Mouse (Mus musculus): ENCODE data around the gene Ccdc87. TPM values are rescaled to one million over a fixed set of nuclear protein-coding genes. Genes with fewer than 3 reads are reported as not detected.
"Not testable (repeated sequence)": the region's sequence is repeated elsewhere in the genome, so short reads cannot be mapped to it uniquely, and the experiment has no call there.

The Ccdc87 gene
- polyA plus RNA-seq, 1 experiment from 2014 or later = 0.24 TPM

- no peaks in the 10 kb centered on the region for H3K36me3 ChIP-seq
- no peaks in the 10 kb centered on the region for H3K9me3 ChIP-seq
- WGBS = 5% methylated on average over 12 of the region's 12 CpGs
- H3K27me3 ChIP-seq = no peaks in the 10 kb centered on the region
- H3K27ac ChIP-seq = peak overlapping the region; percentile 94
- H3K4me3 ChIP-seq = peak overlapping the region; percentile 92
- ATAC-seq (ENCODE audit: insufficient number of reproducible peaks, insufficient read depth, low FRiP score, low TSS enrichment) = peak; percentile 47; the same call in 1 of the 2 replicates
- peak overlapping the region; percentile 89 for H3K4me2 ChIP-seq (replicated peaks)
- H3K9ac ChIP-seq = peak overlapping the region; percentile 75
- peaks cover 25% of the 10 kb centered on the region for H3K4me1 ChIP-seq
Observed at GRCm38 (mm10) chr19:4811909-4812242, 27.3 kb upstream of the Ccdc87 start.

- 76% methylated on average over 8 of the region's 8 CpGs for WGBS
Observed at GRCm38 (mm10) chr19:4812334-4812949, 26.7 kb upstream of the Ccdc87 start.

GRCm38 (mm10) chr19:4813015-4813414, 26.2 kb upstream of the Ccdc87 start:
- ATAC-seq (ENCODE audit: insufficient number of reproducible peaks, insufficient read depth, low FRiP score, low TSS enrichment) = no peak
- no peak overlapping the region for H3K4me2 ChIP-seq (replicated peaks)
- no peak overlapping the region for H3K4me3 ChIP-seq
- no peak overlapping the region for H3K27ac ChIP-seq
- no peaks in the 10 kb centered on the region for H3K9me3 ChIP-seq
- 76% methylated on average over 5 of the region's 6 CpGs for WGBS
- no peaks in the 10 kb centered on the region for H3K36me3 ChIP-seq
- peaks cover 19% of the 10 kb centered on the region for H3K4me1 ChIP-seq
- H3K9ac ChIP-seq = no peak overlapping the region
- no peaks in the 10 kb centered on the region for H3K27me3 ChIP-seq

More at GRCm38 (mm10) chr19:4812334-4812949, 26.7 kb upstream of the Ccdc87 start:
- H3K36me3 ChIP-seq; H3K27me3 ChIP-seq; H3K9me3 ChIP-seq; ATAC-seq (ENCODE audit: insufficient number of reproducible peaks, insufficient read depth, low FRiP score, low TSS enrichment): not testable (repeated sequence)
- Histone ChIP-seq H3K4me2 (replicated peaks) (peak overlapping the region; percentile 89), H3K4me1 (peaks cover 25% of the 10 kb centered on the region), H3K9ac (peak overlapping the region; percentile 75), H3K27ac (peak overlapping the region; percentile 94), H3K4me3 (peak overlapping the region; percentile 92)

- Histone ChIP-seq H3K27ac (no peak overlapping the region), H3K4me3 (no peak overlapping the region), H3K36me3 (no peaks in the 10 kb centered on the region), H3K9me3 (no peaks in the 10 kb centered on the region), H3K4me2 (replicated peaks) (no peak overlapping the region), H3K4me1 (no peaks in the 10 kb centered on the region), H3K27me3 (no peaks in the 10 kb centered on the region), H3K9ac (no peak overlapping the region)
- no peak for ATAC-seq (ENCODE audit: insufficient number of reproducible peaks, insufficient read depth, low FRiP score, low TSS enrichment)
- WGBS = 70% methylated on average over 1 of the region's 1 CpGs
Observed at GRCm38 (mm10) chr19:4817182-4817835, 21.9 kb upstream of the Ccdc87 start.

GRCm38 (mm10) chr19:4820678-4821303, 18.4 kb upstream of the Ccdc87 start:
- Histone ChIP-seq H3K9me3 (no peaks in the 10 kb centered on the region; the same call in 1 of the 2 replicates), H3K4me1 (no peaks in the 10 kb centered on the region), H3K4me2 (replicated peaks) (no peak overlapping the region), H3K27ac (no peak overlapping the region), H3K36me3 (peaks cover 16% of the 10 kb centered on the region), H3K4me3 (no peak overlapping the region), H3K27me3 (no peaks in the 10 kb centered on the region), H3K9ac (no peak overlapping the region)
- 85% methylated on average over 5 of the region's 5 CpGs for WGBS
- ATAC-seq (ENCODE audit: insufficient number of reproducible peaks, insufficient read depth, low FRiP score, low TSS enrichment) = no peak

- Histone ChIP-seq H3K27ac (no peak overlapping the region), H3K27me3 (no peaks in the 10 kb centered on the region), H3K4me2 (replicated peaks) (no peak overlapping the region), H3K36me3 (peaks cover 45% of the 10 kb centered on the region), H3K9me3 (no peaks in the 10 kb centered on the region; the same call in 1 of the 2 replicates), H3K9ac (no peak overlapping the region), H3K4me3 (no peak overlapping the region), H3K4me1 (0 out of 2 replicates have a peak, but pooled peaks cover 4% of the 10 kb centered on the region)
- ATAC-seq (ENCODE audit: insufficient number of reproducible peaks, insufficient read depth, low FRiP score, low TSS enrichment) = no peak
- 45% methylated on average over 16 of the region's 16 CpGs for WGBS
Observed at GRCm38 (mm10) chr19:4828444-4829114, 10.6 kb upstream of the Ccdc87 start.

GRCm38 (mm10) chr19:4829156-4829555, 10.0 kb upstream of the Ccdc87 start:
- H3K4me2 ChIP-seq (replicated peaks) = no peak overlapping the region
- H3K4me3 ChIP-seq = no peak overlapping the region
- no peaks in the 10 kb centered on the region for H3K27me3 ChIP-seq
- peaks cover 43% of the 10 kb centered on the region for H3K36me3 ChIP-seq
- no peak for ATAC-seq (ENCODE audit: insufficient number of reproducible peaks, insufficient read depth, low FRiP score, low TSS enrichment)
- no peak overlapping the region for H3K27ac ChIP-seq
- H3K9me3 ChIP-seq = no peaks in the 10 kb centered on the region; the same call in 1 of the 2 replicates
- no peak overlapping the region for H3K9ac ChIP-seq
- H3K4me1 ChIP-seq = 0 out of 2 replicates have a peak, but pooled peaks cover 4% of the 10 kb centered on the region
- 60% methylated on average over 7 of the region's 7 CpGs for WGBS

GRCm38 (mm10) chr19:4833977-4834376, 5.2 kb upstream of the Ccdc87 start:
- Histone ChIP-seq H3K4me3 (no peak overlapping the region), H3K4me2 (replicated peaks) (no peak overlapping the region), H3K36me3 (peaks cover 24% of the 10 kb centered on the region), H3K9ac (no peak overlapping the region), H3K9me3 (no peaks in the 10 kb centered on the region), H3K27ac (no peak overlapping the region), H3K4me1 (peaks cover 13% of the 10 kb centered on the region), H3K27me3 (no peaks in the 10 kb centered on the region)
- no peak for ATAC-seq (ENCODE audit: insufficient number of reproducible peaks, insufficient read depth, low FRiP score, low TSS enrichment)
- 83% methylated on average over 8 of the region's 8 CpGs for WGBS

- peaks cover 17% of the 10 kb centered on the region for H3K36me3 ChIP-seq
- H3K4me2 ChIP-seq (replicated peaks) = no peak overlapping the region
- H3K9ac ChIP-seq = no peak overlapping the region
- H3K4me3 ChIP-seq = no peak overlapping the region
- H3K27ac ChIP-seq = no peak overlapping the region
- WGBS = 80% methylated on average over 2 of the region's 2 CpGs
- peaks cover 17% of the 10 kb centered on the region for H3K27me3 ChIP-seq
- H3K9me3 ChIP-seq = no peaks in the 10 kb centered on the region
- H3K4me1 ChIP-seq = peaks cover 18% of the 10 kb centered on the region
- no peak for ATAC-seq (ENCODE audit: insufficient number of reproducible peaks, insufficient read depth, low FRiP score, low TSS enrichment)
Observed at GRCm38 (mm10) chr19:4836096-4836495, 3.1 kb upstream of the Ccdc87 start.

GRCm38 (mm10) chr19:4837049-4837448, 2.1 kb upstream of the Ccdc87 start:
- H3K27me3 ChIP-seq = peaks cover 26% of the 10 kb centered on the region
- no peak for ATAC-seq (ENCODE audit: insufficient number of reproducible peaks, insufficient read depth, low FRiP score, low TSS enrichment)
- H3K9ac ChIP-seq = no peak overlapping the region
- WGBS = 91% methylated on average over 6 of the region's 6 CpGs
- no peak overlapping the region for H3K4me2 ChIP-seq (replicated peaks)
- H3K4me1 ChIP-seq = peaks cover 18% of the 10 kb centered on the region
- H3K9me3 ChIP-seq = no peaks in the 10 kb centered on the region
- H3K4me3 ChIP-seq = no peak overlapping the region
- peaks cover 13% of the 10 kb centered on the region for H3K36me3 ChIP-seq
- no peak overlapping the region for H3K27ac ChIP-seq

- peak overlapping the region; percentile 92 for H3K4me2 ChIP-seq (replicated peaks)
- peaks cover 14% of the 10 kb centered on the region for H3K4me1 ChIP-seq
- ATAC-seq (ENCODE audit: insufficient number of reproducible peaks, insufficient read depth, low FRiP score, low TSS enrichment) = no peak
- H3K27me3 ChIP-seq = peaks cover 26% of the 10 kb centered on the region
- peak overlapping the region; percentile 66 for H3K4me3 ChIP-seq
- 33% methylated on average over 10 of the region's 10 CpGs for WGBS
- H3K27ac ChIP-seq = no peak overlapping the region
- peak overlapping the region; percentile 77 for H3K9ac ChIP-seq
- H3K36me3 ChIP-seq = no peaks in the 10 kb centered on the region
- H3K9me3 ChIP-seq = no peaks in the 10 kb centered on the region
Observed at GRCm38 (mm10) chr19:4838526-4839140, 533 bp upstream of the Ccdc87 start.
